Mouse (Mus musculus): ENCODE data around the gene Sumo1.

DNA sequence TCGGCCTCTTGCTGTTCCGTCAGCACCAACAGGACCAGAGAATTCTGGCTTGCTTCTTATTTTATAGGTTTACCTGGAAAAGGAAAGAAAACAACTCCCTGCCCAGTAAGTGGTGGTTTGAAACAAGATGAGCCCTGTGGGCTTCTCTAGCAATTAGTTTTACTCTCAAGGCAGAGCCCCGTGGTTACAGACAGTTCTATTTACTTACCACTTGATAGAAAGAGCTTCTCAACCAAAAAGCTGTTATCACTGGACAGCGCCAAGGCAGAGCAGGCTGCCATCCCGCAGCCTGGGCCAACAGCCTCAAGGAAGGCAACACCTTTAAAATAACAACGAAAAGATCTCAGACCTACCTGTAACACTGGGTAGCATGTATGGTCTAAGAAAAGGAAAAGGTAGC, 128.4 kb downstream of the Sumo1 start:
- TF ChIP-seq GATA1 (IDR thresholded peaks at IDR 0.05; ENCODE audit: borderline replicate concordance, low read length) (no peak), FLI1 (IDR thresholded peaks at IDR 0.05; ENCODE audit: low read length) (no peak)

Data from megakaryocyte, embryonic 14.5 days (primary cell).